Mouse (Mus musculus) cerebellum, postnatal 36 days (tissue): ENCODE results near the gene Ryr1.
"Not testable (repeated sequence)": the region's sequence is repeated elsewhere in the genome, so short reads cannot be mapped to it uniquely, and the experiment has no call there.

Experiments
- DNase-seq, 2 experiments: peaks; one replicate each; pipeline ENCODE4 v3.0.0; 2021 to 2022; ENCODE audit warnings: mixed read lengths in 2 of 2

Gene Ryr1

DNA sequence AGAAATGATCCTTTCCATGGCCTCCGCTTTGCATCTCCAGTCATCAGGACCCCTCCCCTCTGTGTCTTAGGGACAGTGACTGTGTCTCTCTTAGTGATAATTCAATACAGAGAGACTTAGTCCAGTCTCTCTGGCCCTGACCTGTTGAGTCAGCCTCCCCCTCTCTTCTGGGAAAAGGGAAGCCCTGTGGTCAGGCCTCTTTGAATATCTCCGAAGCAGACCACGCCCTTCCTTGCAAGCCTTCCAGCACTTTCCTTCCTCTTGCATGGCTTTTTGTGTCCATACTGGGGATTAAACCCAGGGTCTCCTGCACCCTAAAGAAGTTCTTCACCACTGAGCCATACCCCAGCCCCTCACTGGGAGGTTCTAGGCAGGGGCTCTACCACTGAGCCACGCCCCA lies 19.0 kb upstream of the Ryr1 start:
- no peak for DNase-seq

DNA sequence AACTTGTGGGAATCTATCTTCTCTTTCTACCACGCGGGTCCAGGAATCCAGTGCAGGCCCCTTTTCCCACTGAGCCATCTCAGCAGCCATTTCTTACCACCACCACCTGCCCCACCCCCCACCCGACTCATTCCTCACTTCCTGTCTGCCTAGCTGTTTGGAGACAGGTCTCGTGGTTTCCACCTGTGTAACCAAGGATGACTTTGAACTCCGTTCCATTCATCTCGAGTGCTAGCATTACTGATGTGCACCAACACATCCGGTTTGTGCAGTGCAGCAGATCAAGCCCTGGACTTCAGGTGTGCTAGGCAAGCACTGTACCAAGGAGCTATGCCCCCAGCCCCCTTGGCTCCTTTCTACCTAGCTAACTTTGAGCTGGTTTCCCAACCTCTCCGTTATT lies 16.4 kb upstream of the Ryr1 start:
- no peak for DNase-seq

- not testable (repeated sequence) for DNase-seq
Measured at GRCm38 (mm10) chr7:29139237-29139636, 14.3 kb upstream of the Ryr1 start.

GRCm38 (mm10) chr7:29137429-29137828 lies 12.4 kb upstream of the Ryr1 start:
- no peak for DNase-seq

DNA sequence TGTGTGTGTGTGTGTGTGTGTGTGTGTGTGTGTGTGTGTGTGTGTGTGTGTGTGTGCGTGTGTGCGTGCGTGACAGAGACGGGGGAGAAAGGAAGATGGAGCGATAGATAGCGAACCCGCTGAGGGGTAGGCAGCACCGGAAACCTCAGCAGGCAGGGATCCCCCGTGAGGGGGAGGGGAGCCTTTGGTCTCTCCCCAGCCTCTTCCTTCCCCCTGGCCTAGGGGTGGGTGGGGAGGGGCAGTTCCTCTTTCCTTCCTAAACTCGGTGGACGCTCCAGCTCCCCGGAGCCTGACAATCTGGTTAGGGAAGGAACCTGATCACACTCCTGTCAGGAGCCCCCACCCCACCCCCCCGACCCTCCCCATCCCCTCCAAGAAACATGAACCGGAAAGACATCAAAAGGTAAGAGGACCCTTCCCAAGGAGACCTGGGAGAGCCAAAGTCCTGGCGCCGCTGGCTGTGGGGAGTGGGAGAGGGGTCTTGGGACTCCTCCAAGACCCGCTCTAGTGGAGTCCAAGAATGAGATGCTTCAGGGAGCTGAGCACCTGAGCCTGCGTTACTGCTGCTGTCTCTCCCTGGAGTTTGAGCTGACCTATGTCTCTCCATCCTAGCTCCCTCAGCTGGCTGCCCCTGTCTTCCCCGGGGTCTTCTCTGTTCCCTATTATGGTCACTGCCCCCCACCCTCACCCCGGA lies 9.9 kb upstream of the Ryr1 start, which contains the start of gene Rasgrp4:
Gene Rasgrp4, plus strand, starts transcription at position 159 of the 694 bp plus-strand sequence.
- no peak for DNase-seq

DNA sequence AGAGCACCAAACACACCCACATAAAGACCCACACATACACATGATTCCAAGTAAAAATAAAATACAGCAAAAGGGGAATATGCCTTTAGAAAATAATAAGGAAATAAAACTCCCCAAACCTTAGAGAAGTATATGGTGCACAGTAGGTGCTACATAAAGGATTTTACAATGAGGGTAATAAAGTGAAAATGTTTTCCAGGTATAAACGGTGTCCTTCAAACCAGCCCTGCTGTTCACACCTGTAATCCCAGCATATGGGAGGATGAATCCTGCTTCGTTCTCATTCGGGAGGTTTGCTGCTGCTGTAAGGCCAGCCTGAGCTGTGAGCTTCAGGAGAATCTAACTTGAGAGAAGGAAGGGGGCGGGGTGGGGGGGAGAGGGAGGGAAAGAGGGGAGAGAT lies 9.3 kb upstream of the Ryr1 start:
- no peak for DNase-seq

DNA sequence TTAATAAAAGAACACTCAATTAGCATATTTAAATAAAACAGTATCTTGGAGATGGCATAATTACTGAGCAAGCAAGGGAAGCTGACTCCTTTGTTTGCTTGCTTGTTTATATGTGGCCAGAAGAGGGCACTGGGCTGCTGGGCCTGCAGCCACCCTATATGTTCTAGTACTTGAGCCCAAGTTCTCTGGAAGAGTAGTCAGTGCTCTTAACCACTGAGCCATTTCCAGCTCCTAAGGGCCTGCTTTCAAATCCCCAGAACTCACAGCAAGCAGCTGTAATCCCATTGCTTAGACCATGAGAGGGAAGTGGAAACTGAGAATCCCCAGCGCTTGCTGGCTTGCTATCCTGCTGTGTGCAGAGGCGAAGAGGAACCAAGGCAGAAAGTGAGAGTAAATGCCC lies 3.7 kb upstream of the Ryr1 start:
- DNase-seq, result no peak

DNA sequence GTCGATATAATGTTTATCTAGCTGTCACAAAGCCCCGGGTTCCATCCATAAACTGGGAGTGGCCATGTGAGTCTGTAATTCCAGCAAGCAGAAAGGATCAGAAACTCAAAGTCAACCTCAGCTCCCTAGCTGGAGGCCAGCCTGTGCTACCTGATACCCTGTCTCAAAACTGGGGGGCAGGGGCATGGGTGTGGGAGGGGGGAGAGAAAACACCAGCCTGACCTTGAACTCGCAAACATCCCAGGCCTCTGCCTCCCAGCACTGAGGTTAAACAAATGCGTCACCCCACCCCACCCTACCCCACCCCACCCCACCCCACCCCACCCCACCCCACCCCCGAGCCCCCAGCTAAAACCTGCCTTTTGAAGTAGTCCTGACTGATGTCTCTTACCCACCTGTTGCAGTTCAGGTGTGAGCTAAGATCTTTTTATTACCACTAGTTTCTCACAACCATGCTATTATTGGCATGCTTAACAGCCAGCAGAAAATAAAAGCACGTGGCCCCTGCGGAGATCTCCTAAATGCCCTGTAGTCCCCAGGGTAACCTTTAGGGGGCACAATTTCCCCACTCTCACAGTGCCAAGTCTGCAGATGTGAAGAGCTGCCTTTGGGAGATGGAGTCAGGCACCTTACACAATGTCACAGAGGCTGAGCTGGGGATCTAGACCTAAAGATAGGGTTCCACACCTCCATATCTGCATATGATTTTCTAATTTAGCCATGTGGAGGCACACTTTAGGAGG lies 1.4 kb upstream of the Ryr1 start:
- DNase-seq, result peak; percentile 30 to 39

DNA sequence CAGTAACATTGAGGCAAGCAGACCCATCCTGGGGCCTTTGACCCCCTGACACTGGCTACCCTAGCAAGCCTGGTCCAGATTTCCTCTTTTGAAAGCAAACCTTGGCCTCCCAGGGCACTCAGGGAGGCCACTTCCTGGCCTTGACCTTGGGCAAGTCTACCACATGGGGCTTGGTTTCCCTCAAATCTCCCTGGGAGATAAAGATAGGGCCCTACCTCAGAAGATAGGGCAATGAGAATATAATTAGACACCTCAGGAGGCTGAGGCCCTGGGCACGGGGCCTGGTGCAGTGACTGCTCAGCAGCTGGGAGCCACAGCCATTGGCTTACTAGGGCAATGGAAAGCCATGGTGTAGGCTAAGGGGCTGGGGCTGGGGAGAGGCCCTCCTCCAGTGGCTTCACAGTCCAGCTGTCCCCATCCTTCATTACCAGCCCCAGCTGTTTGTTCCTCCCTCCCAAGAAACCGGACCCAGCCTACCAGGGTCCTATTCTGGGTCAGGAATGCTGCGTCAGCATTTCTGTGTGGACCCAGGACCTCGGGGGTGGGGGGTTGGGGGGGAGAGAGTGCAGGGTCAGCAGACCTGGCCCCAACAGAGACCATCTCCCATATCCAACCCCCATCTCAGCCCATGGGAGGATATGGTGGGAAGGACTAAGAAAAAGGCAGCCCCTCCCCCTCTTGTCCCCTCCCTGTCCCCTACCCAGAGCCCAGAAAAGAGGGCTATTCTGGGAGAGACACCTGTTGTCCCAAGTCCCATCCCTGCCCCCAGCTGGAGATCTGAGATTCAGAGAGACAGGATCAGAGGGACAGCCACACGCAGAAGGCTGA lies 1.2 kb downstream of the Ryr1 start:
- DNase-seq, result no peak

GRCm38 (mm10) chr7:29122821-29123220 lies 2.2 kb downstream of the Ryr1 start:
- DNase-seq, result no peak

- DNase-seq, result no peak
Measured at GRCm38 (mm10) chr7:29119526-29119925, 5.5 kb downstream of the Ryr1 start.

- no peak for DNase-seq
Measured at GRCm38 (mm10) chr7:29118142-29118851, 6.7 kb downstream of the Ryr1 start.

DNA sequence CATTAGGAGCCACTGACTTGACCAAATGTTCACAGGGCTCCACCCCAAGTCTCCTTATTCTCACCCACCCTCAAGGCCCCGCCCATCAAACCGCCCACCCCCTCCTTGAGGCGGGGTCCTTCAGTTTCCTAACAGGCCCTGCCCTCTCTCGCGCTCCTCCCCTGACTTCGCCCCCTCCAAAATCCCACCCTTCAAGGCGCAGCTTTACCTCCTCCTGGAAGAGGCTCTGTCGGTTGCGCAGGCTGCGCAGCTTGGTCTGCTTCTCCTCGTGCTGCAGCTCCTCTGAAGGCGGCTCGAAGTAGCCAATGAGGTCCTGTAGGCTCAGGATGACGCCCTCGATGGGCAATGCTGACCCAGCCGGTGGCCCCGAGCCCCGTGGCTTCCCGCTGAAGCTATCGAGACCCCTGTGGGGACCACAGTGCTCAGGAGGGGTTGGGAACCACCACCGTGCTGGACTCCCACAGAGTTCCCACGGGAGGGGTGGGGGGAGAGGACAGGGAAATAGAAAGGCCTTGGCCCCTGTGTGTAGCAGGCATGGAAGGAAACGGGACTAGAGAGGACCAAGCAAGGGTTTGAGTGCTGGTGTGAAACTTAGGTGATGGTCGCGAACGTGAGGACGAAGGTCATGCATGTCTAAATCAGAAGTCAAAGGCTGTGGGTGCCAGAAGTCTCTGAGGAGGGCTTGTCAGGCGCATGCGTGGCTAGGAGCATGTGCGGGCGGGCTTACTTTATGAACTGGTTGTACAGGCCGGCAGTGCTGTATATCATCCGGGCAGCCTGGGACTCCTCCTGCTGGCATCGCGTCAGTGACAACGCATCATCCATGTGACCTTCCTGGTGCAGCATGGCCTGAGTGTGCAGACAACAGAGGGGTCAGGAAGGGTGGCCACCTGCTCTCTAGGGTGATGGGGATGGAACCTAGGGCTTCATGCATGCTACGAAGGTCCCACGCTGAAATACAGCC lies 15.7 kb downstream of the Ryr1 start:
- DNase-seq, result peak; percentile 3 to 20

- DNase-seq, result no peak
Measured at GRCm38 (mm10) chr7:29101286-29102017, 23.5 kb downstream of the Ryr1 start.

- DNase-seq, result no peak
Measured at GRCm38 (mm10) chr7:29097131-29097530, 27.8 kb downstream of the Ryr1 start.

- no peak for DNase-seq
Measured at GRCm38 (mm10) chr7:29088817-29089216, 36.2 kb downstream of the Ryr1 start.

DNA sequence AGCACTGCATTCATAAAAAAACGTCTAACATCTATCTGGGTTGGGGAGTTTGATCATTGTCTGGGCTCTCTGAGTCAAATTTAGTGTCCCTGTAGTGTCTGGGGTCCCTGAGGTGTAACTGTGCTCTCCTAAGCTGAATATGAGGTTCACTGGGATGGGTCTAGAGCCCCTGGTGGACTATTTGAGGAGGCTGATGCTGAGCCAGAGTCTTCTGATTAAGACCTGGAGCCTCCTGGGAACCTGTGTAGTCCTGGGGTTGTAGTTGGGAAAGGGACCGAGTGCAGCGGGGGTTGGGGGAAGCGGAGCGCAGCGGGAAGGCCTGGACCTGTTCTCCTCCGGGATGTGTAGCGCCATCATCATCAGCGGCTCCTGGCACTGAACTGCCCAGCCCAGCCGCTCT lies 38.1 kb downstream of the Ryr1 start:
- DNase-seq, result no peak

DNA sequence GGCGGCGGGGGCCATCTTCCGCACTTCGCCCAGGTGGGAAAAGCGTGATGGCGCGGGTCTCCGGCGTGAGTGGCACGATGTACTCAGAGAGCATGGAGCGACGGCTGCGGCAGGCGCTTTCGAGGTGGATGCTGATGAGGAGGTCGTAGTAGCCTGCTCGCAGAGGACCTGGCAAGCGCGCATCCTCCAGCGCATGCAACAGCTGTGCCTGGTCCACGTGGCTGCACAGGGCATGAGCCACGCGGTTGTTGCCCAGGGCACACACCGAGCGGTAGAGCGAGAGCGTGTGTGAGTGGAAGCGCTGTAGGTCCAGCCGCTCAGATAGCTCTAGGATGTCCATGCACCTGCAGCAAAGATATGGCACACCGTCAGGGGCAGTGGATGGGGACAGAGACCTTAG lies 39.0 kb downstream of the Ryr1 start:
- no peak for DNase-seq

DNA sequence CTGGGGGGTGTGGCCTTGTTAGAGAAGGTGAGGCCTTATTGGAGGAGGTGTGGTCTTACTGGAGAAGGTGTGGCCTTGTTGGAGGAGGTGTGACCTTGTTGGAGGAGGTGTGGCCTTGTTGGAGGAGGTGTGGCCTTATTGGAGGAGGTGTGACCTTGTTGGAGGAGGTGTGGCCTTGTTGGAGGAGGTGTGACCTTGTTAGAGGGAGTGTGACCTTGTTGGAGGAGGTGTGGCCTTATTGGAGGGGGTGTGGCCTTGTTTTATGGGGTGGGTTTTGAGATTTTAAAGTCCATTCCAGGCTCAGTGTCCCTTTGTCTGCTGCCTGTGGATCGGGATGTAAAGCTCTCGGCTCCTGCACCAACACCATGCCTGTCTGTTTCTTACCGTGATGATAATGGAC lies 40.6 kb downstream of the Ryr1 start:
- DNase-seq, result no peak

- DNase-seq, result no peak
Measured at GRCm38 (mm10) chr7:29079419-29079950, 45.5 kb downstream of the Ryr1 start.

DNA sequence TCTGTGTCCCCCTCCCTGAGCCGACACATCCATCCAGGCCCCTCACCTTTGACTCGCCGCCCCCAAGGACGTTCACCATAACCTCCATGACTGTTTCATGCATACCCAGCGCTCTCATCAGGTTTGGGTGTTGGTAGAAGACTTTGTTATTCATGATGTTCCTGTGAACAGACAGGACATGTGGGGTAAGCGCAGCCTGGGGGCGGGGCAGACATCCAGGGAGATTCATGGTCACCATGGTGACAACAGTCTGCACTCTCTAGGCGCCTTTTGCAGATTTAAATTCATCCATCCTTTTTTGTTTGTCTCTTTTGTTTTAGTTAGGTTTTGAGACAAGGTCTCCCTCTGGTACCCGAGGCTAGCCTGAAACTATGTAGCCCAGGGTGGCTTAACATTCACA lies 48.0 kb downstream of the Ryr1 start:
- no peak for DNase-seq
